Mouse (Mus musculus): Measurements from ENCODE around the gene Scnn1a.

The Scnn1a gene

GRCm38 (mm10) chr6:125361467-125362291 is 41.2 kb downstream of the Scnn1a start:
- no peak for DNase-seq (ENCODE audit: low spot score in 2 of 2)

- DNase-seq (ENCODE audit: low spot score in 2 of 2): no peak
These were observed 42.6 kb downstream of the Scnn1a start for GRCm38 (mm10) chr6:125363021-125363420.

GRCm38 (mm10) chr6:125363451-125364242 is 43.2 kb downstream of the Scnn1a start:
- no peak for DNase-seq (ENCODE audit: low spot score in 2 of 2)

- DNase-seq (ENCODE audit: low spot score in 2 of 2): no peak
These were observed 44.0 kb downstream of the Scnn1a start for GRCm38 (mm10) chr6:125364448-125364847.

- DNase-seq (ENCODE audit: low spot score in 2 of 2): no peak
These were observed 45.1 kb downstream of the Scnn1a start for GRCm38 (mm10) chr6:125365522-125365921.

GRCm38 (mm10) chr6:125366133-125366532 is 45.7 kb downstream of the Scnn1a start:
- no peak for DNase-seq (ENCODE audit: low spot score in 2 of 2)

GRCm38 (mm10) chr6:125367758-125368371 is 47.4 kb downstream of the Scnn1a start:
- no peak for DNase-seq (ENCODE audit: low spot score in 2 of 2)

GRCm38 (mm10) chr6:125377042-125377441 is 56.6 kb downstream of the Scnn1a start:
- DNase-seq (ENCODE audit: low spot score in 2 of 2): no peak

GRCm38 (mm10) chr6:125377582-125378451 is 57.4 kb downstream of the Scnn1a start:
- DNase-seq (ENCODE audit: low spot score in 2 of 2): no peak

GRCm38 (mm10) chr6:125378621-125379020 is 58.2 kb downstream of the Scnn1a start:
- DNase-seq (ENCODE audit: low spot score in 2 of 2): no peak

- no peak for DNase-seq (ENCODE audit: low spot score in 2 of 2)
These were observed 59.3 kb downstream of the Scnn1a start for GRCm38 (mm10) chr6:125379781-125380180.

GRCm38 (mm10) chr6:125380372-125381360 is 60.2 kb downstream of the Scnn1a start, which contains the start of gene Plekhg6:
TSS of gene Plekhg6 (minus strand) at chr6:125380793.
- DNase-seq (ENCODE audit: low spot score in 2 of 2): no peak

GRCm38 (mm10) chr6:125382024-125382423 is 61.6 kb downstream of the Scnn1a start:
- DNase-seq (ENCODE audit: low spot score in 2 of 2): no peak

GRCm38 (mm10) chr6:125385066-125385974 is 64.9 kb downstream of the Scnn1a start:
- DNase-seq (ENCODE audit: low spot score in 2 of 2): no peak

- DNase-seq (ENCODE audit: low spot score in 2 of 2): no peak
These were observed 65.6 kb downstream of the Scnn1a start for GRCm38 (mm10) chr6:125386080-125386479.

GRCm38 (mm10) chr6:125389853-125390252 is 69.4 kb downstream of the Scnn1a start:
- DNase-seq (ENCODE audit: low spot score in 2 of 2): no peak
